Mouse (Mus musculus) adrenal gland, postnatal 25 days (tissue): ENCODE measurements around the gene Lzts3. TPM values are rescaled to one million over a fixed set of nuclear protein-coding genes. Genes with fewer than 3 reads are reported as not detected.

ENCODE experiments used
- DNase-seq: peaks from one replicate; pipeline ENCODE4 v3.0.0; 2021; ENCODE audit warnings: mixed read lengths
- total RNA-seq: library from RNA; stranded (reverse); gene quantifications from 2 replicates; pipeline ENCODE4 v1.2.3, GENCODE M21; 2021

Lzts3 gene
- total RNA-seq, 1 experiment from 2014 or later = 19.5 TPM

DNA sequence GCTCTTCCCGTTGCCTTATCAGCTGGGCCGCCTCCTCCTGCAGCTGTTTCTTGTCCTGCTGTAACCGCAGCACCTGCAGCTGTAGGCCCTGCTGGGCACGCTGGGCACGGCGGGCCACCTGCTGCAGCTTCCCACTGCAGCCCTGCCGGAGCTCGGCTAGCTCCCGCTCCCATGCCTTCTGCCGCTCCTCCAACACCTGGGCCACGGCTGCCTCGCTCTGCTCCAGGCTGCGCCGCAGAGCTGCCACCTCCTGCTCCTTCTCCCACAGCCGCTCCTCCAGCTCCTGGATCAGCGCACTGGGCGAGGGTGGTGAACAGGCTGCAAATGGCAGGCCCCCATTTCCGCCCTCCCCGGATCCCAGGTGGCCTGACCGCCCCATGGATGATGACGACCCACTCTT, 6.8 kb downstream of the Lzts3 start:
- DNase-seq = no peak

DNA sequence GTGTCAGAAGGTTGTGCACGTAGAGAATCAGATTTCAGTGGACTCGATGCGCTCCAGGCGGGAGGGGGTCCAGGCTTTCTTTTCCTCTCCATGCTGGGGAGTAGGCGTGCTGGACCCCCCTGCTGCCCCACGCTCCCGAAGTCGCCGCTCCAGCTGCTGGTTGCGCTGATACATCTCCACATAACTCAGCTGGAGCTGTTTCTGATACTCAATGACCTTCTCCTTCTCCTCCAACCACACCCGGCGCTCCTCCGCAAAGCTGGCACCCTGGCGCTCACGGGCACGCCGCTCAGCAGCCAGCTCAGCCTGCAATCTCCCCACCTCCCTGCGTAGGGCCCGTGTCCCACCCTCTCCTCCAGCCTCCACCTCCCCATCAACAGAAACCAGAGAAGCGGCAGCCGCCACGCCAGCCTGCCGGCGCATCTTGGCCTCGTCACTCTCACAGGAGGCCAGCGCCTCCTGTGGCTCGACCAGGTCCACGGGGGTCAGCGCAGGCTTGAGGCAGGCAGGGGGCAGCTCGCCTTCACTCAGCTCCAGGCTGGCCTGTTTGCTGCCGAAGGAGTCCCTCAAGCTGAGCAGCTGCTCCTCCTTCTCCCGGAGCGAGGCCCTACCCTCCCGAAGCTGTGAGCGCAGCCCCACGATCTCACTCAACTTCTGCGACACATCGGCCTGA, 7.7 kb downstream of the Lzts3 start:
- DNase-seq = no peak

- no peak for DNase-seq
Measured at GRCm38 (mm10) chr2:130634006-130634738, 8.4 kb downstream of the Lzts3 start.

GRCm38 (mm10) chr2:130632887-130633675, 9.5 kb downstream of the Lzts3 start:
- no peak for DNase-seq

DNA sequence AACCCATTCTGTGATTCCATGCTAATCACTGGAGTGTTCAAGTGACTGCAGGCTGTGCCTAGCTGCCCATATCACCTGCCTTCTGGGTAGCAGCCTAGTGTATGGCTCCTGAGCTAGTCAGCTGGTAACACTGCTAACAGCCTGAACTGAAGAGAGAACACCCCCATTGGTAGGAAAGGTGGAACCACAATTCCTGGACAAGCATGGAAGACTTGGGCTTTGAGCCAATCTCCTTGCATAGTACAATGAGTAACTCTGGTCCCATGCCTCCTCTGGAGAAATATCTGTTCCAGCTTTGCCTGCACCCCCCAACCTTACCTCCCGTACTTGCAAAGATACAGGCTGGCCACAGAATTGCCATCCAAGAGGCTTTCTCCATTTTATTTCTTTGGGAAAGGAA, 10.2 kb downstream of the Lzts3 start:
- DNase-seq = no peak

- peak; percentile 91 for DNase-seq
Measured at GRCm38 (mm10) chr2:130629839-130630203, 12.8 kb downstream of the Lzts3 start, which contains the start of the genes Fastkd5 and Ubox5. Gene Fastkd5, minus strand, starts transcription at chr2:130630027. Gene Ubox5, minus strand, starts transcription at chr2:130630038.

DNA sequence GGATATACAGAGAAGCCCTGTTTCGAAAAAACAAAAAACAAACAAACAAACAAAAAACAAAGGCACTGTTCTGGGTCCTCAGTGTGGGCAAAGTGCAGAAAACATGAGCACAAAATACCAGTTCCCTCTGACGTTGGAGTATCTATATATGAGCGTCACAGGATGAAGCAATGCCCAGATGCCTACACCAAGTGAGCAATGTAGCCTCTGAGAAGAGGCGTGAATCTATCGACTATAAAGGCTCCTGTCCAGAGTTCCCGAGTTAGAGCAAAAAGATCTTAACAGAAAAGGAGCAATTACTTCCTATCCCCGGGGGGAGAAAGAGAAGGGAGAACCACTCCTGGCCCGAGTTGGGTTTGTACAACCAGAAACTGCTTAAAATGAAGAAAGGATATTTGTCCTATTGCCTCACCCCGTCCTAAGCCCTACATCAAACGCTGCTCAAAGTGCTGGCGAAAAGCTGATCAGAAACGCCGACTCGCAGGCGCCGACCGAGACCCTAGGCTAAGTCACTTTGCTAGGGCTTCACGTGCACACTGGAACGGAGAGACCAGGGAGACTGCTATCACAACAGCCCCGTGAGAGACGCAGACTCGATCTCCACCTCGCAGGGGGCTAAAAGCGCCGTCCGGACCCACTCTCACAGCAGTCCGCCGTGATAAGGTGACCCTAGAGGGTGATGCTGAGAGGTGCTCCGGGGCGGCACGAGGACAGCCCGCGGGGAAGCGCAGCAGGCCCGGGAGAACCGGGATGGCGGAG, 13.3 kb downstream of the Lzts3 start:
- DNase-seq = peak; percentile 22

DNA sequence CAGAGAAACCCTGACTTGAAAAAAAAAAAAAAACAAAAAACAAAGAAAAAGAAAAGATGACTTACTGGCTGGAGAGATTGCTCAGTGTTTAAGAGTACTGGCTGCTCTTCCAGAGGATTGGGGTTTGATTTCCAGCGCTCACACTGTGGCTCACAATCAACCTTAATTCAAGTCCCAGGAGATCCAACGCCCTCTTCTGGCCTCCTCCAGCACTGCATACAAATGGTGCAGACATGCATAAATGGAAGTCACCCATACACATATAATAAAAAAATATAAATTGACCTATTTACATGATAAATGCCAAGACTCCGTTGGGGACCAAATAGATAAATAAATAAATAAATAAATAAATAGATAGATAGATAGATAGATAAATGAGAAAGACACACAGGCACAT, 14.2 kb downstream of the Lzts3 start:
- no peak for DNase-seq

GRCm38 (mm10) chr2:130618972-130619371, 23.6 kb downstream of the Lzts3 start:
- no peak for DNase-seq

DNA sequence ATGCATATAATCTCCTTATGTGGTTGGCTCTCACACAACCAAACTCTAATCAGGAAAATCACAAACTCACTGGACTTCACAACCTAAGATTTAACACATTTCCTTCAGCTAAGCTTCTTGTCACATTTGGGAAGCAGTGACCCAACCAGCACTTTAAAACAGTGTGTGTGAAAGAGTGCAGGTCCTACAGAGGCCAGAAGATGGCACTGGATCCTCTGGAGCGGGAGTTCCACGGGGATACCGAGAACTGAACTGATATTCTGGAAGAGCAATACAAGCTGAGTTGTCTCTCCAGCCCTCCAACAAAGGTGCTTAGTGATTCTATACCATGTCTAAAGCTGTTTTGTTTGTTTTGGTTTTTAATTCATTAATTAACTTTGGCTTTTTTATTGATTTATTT, 29.5 kb downstream of the Lzts3 start:
- no peak for DNase-seq

GRCm38 (mm10) chr2:130602195-130602594, 40.4 kb downstream of the Lzts3 start:
- no peak for DNase-seq

DNA sequence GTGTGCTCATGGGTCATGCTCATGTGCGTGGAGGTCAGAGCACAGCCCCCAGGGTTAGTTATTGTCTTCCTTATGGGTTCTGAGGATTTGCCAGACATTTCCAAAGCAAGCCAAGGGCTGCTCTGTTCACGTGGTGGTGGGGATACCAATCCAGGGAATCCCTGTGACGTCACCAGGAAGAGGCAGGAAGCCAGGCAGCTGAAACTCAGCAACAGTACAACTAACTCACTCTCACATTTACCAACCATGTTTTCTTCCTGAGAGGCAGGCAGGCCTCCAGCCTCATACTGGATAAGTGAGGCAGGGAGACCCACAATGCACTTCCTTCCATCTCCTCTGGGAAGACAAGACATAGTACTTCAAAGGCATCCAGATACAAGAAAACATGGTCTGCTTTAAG, 44.2 kb downstream of the Lzts3 start:
- DNase-seq = no peak

DNA sequence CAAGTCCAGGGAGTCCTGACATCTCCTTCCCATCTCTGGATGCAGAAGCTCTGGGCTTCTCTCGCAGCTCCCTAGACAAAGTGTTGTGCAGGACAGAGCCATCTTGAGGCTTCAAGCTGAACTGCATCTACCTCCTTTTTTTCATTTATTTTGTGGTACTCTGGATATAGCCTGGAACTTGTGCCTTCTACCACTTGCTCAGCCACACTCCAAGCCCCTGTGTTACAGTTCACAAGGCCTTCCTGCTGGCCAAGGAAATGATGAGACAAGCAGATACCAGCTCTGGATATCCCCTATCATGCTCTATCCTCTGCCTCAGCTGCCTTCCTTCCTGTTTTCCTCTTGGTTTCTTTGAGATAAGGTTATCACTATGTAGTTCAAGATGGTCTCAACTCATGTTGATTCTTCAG, 45.0 kb downstream of the Lzts3 start:
- no peak for DNase-seq

DNA sequence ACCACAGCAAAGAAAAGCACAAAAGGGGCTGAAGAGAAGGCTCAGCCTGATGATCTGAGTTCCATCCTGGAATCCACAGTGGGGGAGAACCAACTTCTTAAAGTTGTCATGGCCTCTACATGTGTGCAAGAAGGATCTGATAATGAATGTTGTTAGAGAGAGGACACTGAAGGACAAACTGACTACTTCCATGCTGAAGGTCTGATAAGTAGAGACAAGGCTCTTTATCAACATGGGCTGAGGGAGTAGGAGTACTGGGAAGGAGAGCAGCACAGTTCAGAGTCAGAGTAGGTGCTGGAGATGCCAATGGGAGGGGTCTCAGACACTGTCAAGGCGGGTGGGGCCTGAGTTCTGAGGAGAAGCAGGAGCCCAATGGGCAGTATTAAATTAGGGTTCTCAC, 47.0 kb downstream of the Lzts3 start:
- no peak for DNase-seq

GRCm38 (mm10) chr2:130591016-130591415, 51.6 kb downstream of the Lzts3 start:
- DNase-seq = no peak

- no peak for DNase-seq
Measured at GRCm38 (mm10) chr2:130589761-130590160, 52.8 kb downstream of the Lzts3 start.

GRCm38 (mm10) chr2:130589157-130589556, 53.4 kb downstream of the Lzts3 start:
- DNase-seq = no peak

DNA sequence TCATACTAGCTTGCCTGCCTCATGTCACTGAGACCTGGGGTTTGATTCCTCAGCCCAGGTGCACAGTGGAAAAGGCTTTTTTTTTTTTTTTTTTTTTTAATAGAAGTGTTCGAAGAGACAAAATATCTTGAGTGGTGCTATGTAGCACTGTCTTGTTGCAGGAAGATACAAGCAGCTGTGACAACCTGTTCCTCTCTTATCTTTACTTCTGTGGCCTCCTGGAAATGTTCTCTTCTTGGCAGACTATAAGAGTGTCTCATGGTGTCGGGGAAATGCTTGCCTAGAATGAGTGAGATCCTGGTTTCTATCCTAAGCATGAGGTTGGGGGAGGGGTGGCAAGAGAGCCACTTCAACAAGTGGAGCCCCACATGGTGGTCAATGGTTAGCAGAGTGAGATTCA, 54.2 kb downstream of the Lzts3 start:
- DNase-seq = no peak

DNA sequence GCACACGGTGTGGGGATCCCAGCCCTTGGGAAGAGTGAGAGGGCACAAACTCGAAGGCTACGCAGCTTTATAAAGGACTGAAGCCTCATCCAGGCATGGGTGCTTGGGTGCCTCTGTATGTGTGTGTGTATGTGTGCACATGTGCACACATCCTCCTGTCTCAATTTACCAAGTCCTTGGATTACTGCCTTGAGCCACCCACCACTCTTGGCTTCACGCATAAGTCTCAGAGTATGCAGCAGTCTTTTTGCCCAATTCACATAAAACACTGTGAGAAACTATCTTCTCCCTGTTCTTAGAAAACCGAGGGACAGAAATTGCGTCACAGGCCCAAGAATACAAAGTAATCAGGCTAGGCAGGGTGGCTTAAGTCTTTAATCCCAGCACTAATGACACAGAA, 56.6 kb downstream of the Lzts3 start:
- DNase-seq = no peak

DNA sequence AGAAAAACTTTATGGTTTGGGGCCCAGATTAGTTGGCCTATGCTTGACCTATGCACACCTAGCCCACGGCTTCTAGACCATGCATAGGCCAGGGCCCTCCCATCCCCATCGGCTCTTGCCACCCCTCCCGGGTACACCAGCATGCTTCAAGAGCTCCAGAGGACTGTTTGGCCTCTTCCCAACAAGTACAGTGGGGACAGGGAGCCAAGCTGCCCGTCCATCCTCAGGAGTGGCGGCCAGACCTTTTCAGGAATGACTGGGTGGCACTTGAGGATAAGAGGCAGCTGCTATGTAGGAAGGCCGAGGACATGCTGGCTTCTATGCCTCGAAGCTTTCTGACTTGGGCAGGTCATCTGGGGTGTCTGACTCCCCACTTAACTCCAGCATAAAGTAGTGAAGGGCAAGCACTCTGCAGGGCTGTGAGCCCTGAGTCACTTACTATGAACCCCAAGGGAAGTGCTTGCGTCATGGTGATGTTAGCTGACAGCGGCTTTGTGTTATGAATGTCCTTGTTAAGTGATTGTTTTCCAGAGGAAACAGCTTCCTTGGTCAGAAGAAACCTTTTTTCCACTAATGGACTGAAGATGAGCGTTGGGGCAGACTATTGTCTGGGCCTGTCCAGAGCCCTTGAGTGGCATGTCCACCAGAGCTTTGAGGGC, 58.6 kb downstream of the Lzts3 start:
- no peak for DNase-seq
